Mouse (Mus musculus): Measurements from ENCODE around the gene Tmem174. TPM values are rescaled to one million over a fixed set of nuclear protein-coding genes. Genes with fewer than 3 reads are reported as not detected.

Gene Tmem174
- total RNA-seq, 2 experiments from 2014 or later = not detected

DNA sequence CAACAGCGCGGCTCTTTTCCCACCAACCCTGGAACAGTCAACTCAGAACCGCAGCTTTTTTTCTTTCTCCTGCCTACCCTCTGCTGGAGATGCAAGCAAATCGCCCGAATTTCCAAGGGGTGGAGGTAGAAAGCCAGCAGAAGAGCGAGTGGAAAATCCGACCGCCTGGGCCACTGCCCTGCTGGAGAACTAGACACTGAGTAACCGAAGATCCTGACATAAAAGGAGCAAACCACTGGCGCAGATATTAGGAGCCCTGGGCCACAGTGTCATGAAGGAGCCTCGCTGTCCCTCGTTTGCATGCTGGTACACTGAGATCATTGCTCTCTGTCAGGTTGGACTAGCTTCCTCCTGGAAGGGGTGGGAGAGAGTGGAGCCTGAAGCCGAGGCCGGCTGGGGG, 49.6 kb downstream of the Tmem174 start:
- ATAC-seq (replicated peaks; ENCODE audit: low FRiP score, poor library complexity, severe bottlenecking) = no peak

DNA sequence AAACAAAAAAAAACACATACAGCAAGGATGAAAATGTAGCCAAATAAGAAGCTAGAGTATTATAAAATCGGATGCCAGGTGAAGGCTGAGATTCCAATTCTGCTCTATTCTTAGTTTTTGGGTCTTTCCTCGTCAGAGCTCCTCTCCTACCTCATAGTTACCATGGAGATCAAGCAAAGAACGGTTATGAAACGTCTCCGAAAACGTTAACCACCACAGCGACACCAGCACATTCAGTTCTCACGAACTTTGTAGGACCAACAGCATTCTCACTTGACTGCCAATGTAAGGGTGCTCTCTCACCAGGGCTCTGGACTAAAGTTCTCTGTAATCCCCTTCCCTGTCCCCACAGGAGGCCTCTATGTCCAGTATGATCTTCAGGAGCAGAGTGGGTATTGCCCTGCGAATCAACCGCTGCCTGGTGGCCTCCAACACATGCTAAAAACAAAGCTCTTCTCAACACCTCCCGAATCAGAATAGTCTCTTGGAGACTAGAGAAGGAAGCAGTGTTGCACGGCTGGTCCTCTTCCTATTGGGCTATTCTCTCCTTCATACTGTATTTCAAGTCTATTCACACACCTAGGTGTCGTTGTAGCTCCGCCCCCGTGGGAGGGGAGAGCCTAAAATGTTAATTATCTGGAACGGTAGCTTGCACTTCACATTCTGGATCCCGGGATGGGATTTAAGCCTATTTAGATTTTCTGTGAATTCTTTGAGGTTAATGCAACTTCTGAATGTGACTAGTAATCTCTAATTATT, 50.2 kb downstream of the Tmem174 start:
- no peak for ATAC-seq (replicated peaks; ENCODE audit: low FRiP score, poor library complexity, severe bottlenecking)

Other genes with a start within 250 kb of the Tmem174 start
- not detected in 2 replicates for gene Gm10320, start 145.4 kb downstream of the Tmem174 start, total RNA-seq (2015; ENCODE audit: low replicate concordance)
- 0.45 TPM in 1 of 2 replicates, not detected in the other for gene Gm10320, start 145.4 kb downstream of the Tmem174 start, total RNA-seq (2017; ENCODE audit: low replicate concordance)
- not detected in 2 replicates for gene Tmem171, start 57.4 kb upstream of the Tmem174 start, total RNA-seq (2015; ENCODE audit: low replicate concordance)
- not detected in 2 replicates for gene Tmem171, start 57.4 kb upstream of the Tmem174 start, total RNA-seq (2017; ENCODE audit: low replicate concordance)
- 169 and 189 TPM in 2 replicates for gene Fcho2, start 178.0 kb upstream of the Tmem174 start, total RNA-seq (2015; ENCODE audit: low replicate concordance)
- gene Fcho2, start 178.0 kb upstream of the Tmem174 start, total RNA-seq (2017; ENCODE audit: low replicate concordance) = 156 and 165 TPM in 2 replicates

Data from erythroid progenitor cell, adult 5-6 weeks (primary cell).